Mouse (Mus musculus) limb, embryonic 14.5 days (tissue): ENCODE data around the gene Msl2. TPM values are rescaled to one million over a fixed set of nuclear protein-coding genes. Genes with fewer than 3 reads are reported as not detected.

Source experiments
- ATAC-seq: fragments of 200-750 bp; cut with Nextera tagmentation; 2 replicates; pipeline ENCODE4 v1.8.0; 2017; ENCODE audit warnings: low read depth, moderate number of reproducible peaks, moderate TSS enrichment; ENCODE audit not compliant: low FRiP score
- DNase-seq: peaks from one replicate; pipeline ENCODE4 v3.0.0-alpha.2; 2015; ENCODE audit warnings: low spot score
- H3K27ac ChIP-seq: fragments of 300-500 bp; sonication (generic); replicated peaks from 2 replicates; pipeline ENCODE4 v1.5.1; 2014; ENCODE audit warnings: low read depth, mild to moderate bottlenecking, low read length, moderate library complexity, mixed read lengths
- H3K27me3 ChIP-seq: fragments of 300-500 bp; sonication (generic); 2 replicates; pipeline ENCODE4 v1.6.1; 2014; ENCODE audit warnings: low read length, mixed read lengths; ENCODE audit not compliant: control insufficient read depth, insufficient read depth
- H3K36me3 ChIP-seq: fragments of 300-500 bp; sonication (generic); 2 replicates; pipeline ENCODE4 v1.6.1; 2014; ENCODE audit warnings: mild to moderate bottlenecking, low read length, moderate library complexity, mixed read lengths; ENCODE audit not compliant: control insufficient read depth, insufficient read depth
- H3K4me1 ChIP-seq: fragments of 300-500 bp; sonication (generic); 2 replicates; pipeline ENCODE4 v1.6.1; 2014; ENCODE audit warnings: antibody characterized with exemption, low read length, mixed read lengths; ENCODE audit not compliant: control insufficient read depth, insufficient read depth
- H3K4me2 ChIP-seq: fragments of 300-500 bp; sonication (generic); replicated peaks from 2 replicates; pipeline ENCODE4 v1.6.1; 2014; ENCODE audit warnings: low read depth, mild to moderate bottlenecking, low read length, moderate library complexity; ENCODE audit not compliant: severe bottlenecking
- H3K4me3 ChIP-seq: fragments of 300-500 bp; sonication (generic); replicated peaks from 2 replicates; pipeline ENCODE4 v1.5.1; 2014; ENCODE audit warnings: low read length
- H3K9ac ChIP-seq: fragments of 300-500 bp; sonication (generic); 2 replicates; pipeline ENCODE4 v1.6.1; 2014; ENCODE audit warnings: mild to moderate bottlenecking, low read depth, low read length, moderate library complexity; ENCODE audit not compliant: severe bottlenecking
- H3K9me3 ChIP-seq: fragments of 300-500 bp; sonication (generic); 2 replicates; pipeline ENCODE4 v1.6.1; 2016; ENCODE audit warnings: low read length; ENCODE audit not compliant: control insufficient read depth
- POLR2A ChIP-seq: fragments of 200-500 bp; IDR thresholded peaks from 2 replicates; pipeline ENCODE4 v1.8.0; 2012; ENCODE audit warnings: inconsistent platforms, mild to moderate bottlenecking, moderate library complexity, borderline replicate concordance; ENCODE audit not compliant: insufficient read depth, insufficient read length; ENCODE audit errors: extremely low read depth
- WGBS: fragments of 180-500 bp; shearing (Covaris S2); extraction: QIAGEN DNeasy Blood & Tissue Kit; methylation state at CpG from one replicate; pipeline ENCODE4 v1.1.7; 2014; 5-methylcytosine and 5-hydroxymethylcytosine counted together
- polyA plus RNA-seq, 2 experiments: library from polyadenylated mRNA; depleted of rRNA in 1 of 2; stranded (reverse) in 1 of 2; unstranded in 1 of 2; fragments of >200 nt; fragmentation: Nextera tagmentation in 1 of 2; extraction: Ambion mirVana in 1 of 2; gene quantifications; 2 replicates each; pipeline versions ENCODE4 v1.2.1 to v1.2.3; 2012 to 2014

Gene Msl2
- polyA plus RNA-seq, 2 experiments = 7.0 to 22.4 TPM

GRCm38 (mm10) chr9:101052691-101053090 lies 21.2 kb upstream of the Msl2 start:
- H3K9ac ChIP-seq = no peak overlapping the region
- no peaks in the 10 kb centered on the region for H3K27me3 ChIP-seq

GRCm38 (mm10) chr9:101053279-101053678 lies 20.6 kb upstream of the Msl2 start:
- Histone ChIP-seq H3K4me3 (no peak overlapping the region), H3K9ac (no peak overlapping the region), H3K27ac (no peak overlapping the region), H3K27me3 (no peaks in the 10 kb centered on the region), H3K36me3 (no peaks in the 10 kb centered on the region), H3K4me1 (no peaks in the 10 kb centered on the region), H3K9me3 (no peaks in the 10 kb centered on the region), H3K4me2 (no peak overlapping the region)
- no peak for ATAC-seq
- no peak for TF ChIP-seq POLR2A
- WGBS = 62% methylated on average over 14 of the region's 14 CpGs
- DNase-seq = no peak

More at GRCm38 (mm10) chr9:101052691-101053090, 21.2 kb upstream of the Msl2 start:
- H3K4me1 ChIP-seq = no peaks in the 10 kb centered on the region
- H3K27ac ChIP-seq = no peak overlapping the region
- TF ChIP-seq POLR2A = no peak
- no peaks in the 10 kb centered on the region for H3K9me3 ChIP-seq
- no peaks in the 10 kb centered on the region for H3K36me3 ChIP-seq
- H3K4me3 ChIP-seq = no peak overlapping the region
- DNase-seq (no peak), ATAC-seq (no peak)
- 67% methylated on average over 6 of the region's 6 CpGs for WGBS
- no peak overlapping the region for H3K4me2 ChIP-seq

GRCm38 (mm10) chr9:101057156-101057555 lies 16.7 kb upstream of the Msl2 start:
- DNase-seq = no peak
- H3K4me1 ChIP-seq = no peaks in the 10 kb centered on the region; the same call in 1 of the 2 replicates
- no peak overlapping the region for H3K9ac ChIP-seq
- no peaks in the 10 kb centered on the region for H3K9me3 ChIP-seq
- no peak for ATAC-seq
- no peak overlapping the region for H3K4me3 ChIP-seq
- H3K4me2 ChIP-seq = no peak overlapping the region
- WGBS = 83% methylated on average over 4 of the region's 4 CpGs
- TF ChIP-seq POLR2A = no peak
- H3K36me3 ChIP-seq = no peaks in the 10 kb centered on the region
- H3K27ac ChIP-seq = no peak overlapping the region
- H3K27me3 ChIP-seq = no peaks in the 10 kb centered on the region

- no peak overlapping the region for H3K4me2 ChIP-seq
- no peak overlapping the region for H3K4me3 ChIP-seq
- no peak for ATAC-seq
- H3K36me3 ChIP-seq = no peaks in the 10 kb centered on the region
- WGBS = 66% methylated on average over 11 of the region's 11 CpGs
- no peaks in the 10 kb centered on the region for H3K27me3 ChIP-seq
- H3K4me1 ChIP-seq = no peaks in the 10 kb centered on the region; the same call in 1 of the 2 replicates
- no peak overlapping the region for H3K27ac ChIP-seq
- no peaks in the 10 kb centered on the region for H3K9me3 ChIP-seq
- DNase-seq = no peak
- H3K9ac ChIP-seq = no peak overlapping the region
- TF ChIP-seq POLR2A = no peak
Measured at GRCm38 (mm10) chr9:101061035-101061434, 12.9 kb upstream of the Msl2 start.

- H3K27ac ChIP-seq = no peak overlapping the region
- TF ChIP-seq POLR2A = no peak
- DNase-seq (no peak), ATAC-seq (no peak)
- no peaks in the 10 kb centered on the region for H3K36me3 ChIP-seq
- no peak overlapping the region for H3K4me3 ChIP-seq
- 77% methylated on average over 6 of the region's 6 CpGs for WGBS
- H3K9me3 ChIP-seq = no peaks in the 10 kb centered on the region
- H3K27me3 ChIP-seq = no peaks in the 10 kb centered on the region
- H3K9ac ChIP-seq = no peak overlapping the region
- H3K4me2 ChIP-seq = no peak overlapping the region
- H3K4me1 ChIP-seq = no peaks in the 10 kb centered on the region; the same call in 1 of the 2 replicates
Measured at GRCm38 (mm10) chr9:101062253-101062780, 11.6 kb upstream of the Msl2 start.
